Mouse (Mus musculus): ENCODE data around the gene Zfhx3. TPM values are rescaled to one million over a fixed set of nuclear protein-coding genes. Genes with fewer than 3 reads are reported as not detected.

Gene Zfhx3
- polyA plus RNA-seq, 1 experiment = 17.1 TPM

GRCm38 (mm10) chr8:108868259-108869090 lies 926.0 kb downstream of the Zfhx3 start:
- no peak overlapping the region for H3K4me3 ChIP-seq (ENCODE audit: insufficient read depth, low read length)
- no peak for TF ChIP-seq POLR2A (IDR thresholded peaks at IDR 0.05; ENCODE audit: borderline replicate concordance, low read depth, low read length)
- no peak for TF ChIP-seq CTCF (IDR thresholded peaks at IDR 0.05; ENCODE audit: low read depth, low read length)
- H3K4me1 ChIP-seq (ENCODE audit: control insufficient read depth, insufficient read depth, low read length) = 0 out of 2 replicates have a peak, but pooled peaks cover 3% of the 10 kb centered on the region
- H3K27ac ChIP-seq (ENCODE audit: insufficient read depth, low read depth, low read length) = no peak overlapping the region

- TF ChIP-seq POLR2A (IDR thresholded peaks at IDR 0.05; ENCODE audit: borderline replicate concordance, low read depth, low read length) = no peak
- no peak for TF ChIP-seq CTCF (IDR thresholded peaks at IDR 0.05; ENCODE audit: low read depth, low read length)
- Histone ChIP-seq H3K27ac (ENCODE audit: insufficient read depth, low read depth, low read length) (no peak overlapping the region), H3K4me1 (ENCODE audit: control insufficient read depth, insufficient read depth, low read length) (0 out of 2 replicates have a peak, but pooled peaks cover 3% of the 10 kb centered on the region), H3K4me3 (ENCODE audit: insufficient read depth, low read length) (no peak overlapping the region)
These were observed 927.0 kb downstream of the Zfhx3 start for GRCm38 (mm10) chr8:108869420-108869819.

- H3K27ac ChIP-seq (ENCODE audit: insufficient read depth, low read depth, low read length) = no peak overlapping the region
These were observed 927.5 kb downstream of the Zfhx3 start for GRCm38 (mm10) chr8:108869935-108870334.

GRCm38 (mm10) chr8:108870371-108870770 lies 927.9 kb downstream of the Zfhx3 start:
- Histone ChIP-seq H3K4me1 (ENCODE audit: control insufficient read depth, insufficient read depth, low read length) (0 out of 2 replicates have a peak, but pooled peaks cover 3% of the 10 kb centered on the region), H3K4me3 (ENCODE audit: insufficient read depth, low read length) (no peak overlapping the region), H3K27ac (ENCODE audit: insufficient read depth, low read depth, low read length) (no peak overlapping the region)
- TF ChIP-seq POLR2A (IDR thresholded peaks at IDR 0.05; ENCODE audit: borderline replicate concordance, low read depth, low read length) (no peak), CTCF (IDR thresholded peaks at IDR 0.05; ENCODE audit: low read depth, low read length) (no peak)

More at GRCm38 (mm10) chr8:108869935-108870334, 927.5 kb downstream of the Zfhx3 start:
- 0 out of 2 replicates have a peak, but pooled peaks cover 3% of the 10 kb centered on the region for H3K4me1 ChIP-seq (ENCODE audit: control insufficient read depth, insufficient read depth, low read length)
- H3K4me3 ChIP-seq (ENCODE audit: insufficient read depth, low read length) = no peak overlapping the region
- TF ChIP-seq POLR2A (IDR thresholded peaks at IDR 0.05; ENCODE audit: borderline replicate concordance, low read depth, low read length) (no peak), CTCF (IDR thresholded peaks at IDR 0.05; ENCODE audit: low read depth, low read length) (no peak)

- H3K4me1 ChIP-seq (ENCODE audit: control insufficient read depth, insufficient read depth, low read length) = no peaks in the 10 kb centered on the region
- TF ChIP-seq POLR2A (IDR thresholded peaks at IDR 0.05; ENCODE audit: borderline replicate concordance, low read depth, low read length) (no peak), CTCF (IDR thresholded peaks at IDR 0.05; ENCODE audit: low read depth, low read length) (no peak)
- H3K4me3 ChIP-seq (ENCODE audit: insufficient read depth, low read length) = no peak overlapping the region
- no peak overlapping the region for H3K27ac ChIP-seq (ENCODE audit: insufficient read depth, low read depth, low read length)
These were observed 933.3 kb downstream of the Zfhx3 start for GRCm38 (mm10) chr8:108875722-108876121.

GRCm38 (mm10) chr8:108880101-108880500 lies 937.7 kb downstream of the Zfhx3 start:
- Histone ChIP-seq H3K27ac (ENCODE audit: insufficient read depth, low read depth, low read length) (no peak overlapping the region), H3K4me3 (ENCODE audit: insufficient read depth, low read length) (no peak overlapping the region), H3K4me1 (ENCODE audit: control insufficient read depth, insufficient read depth, low read length) (peaks cover 12% of the 10 kb centered on the region; the same call in 1 of the 2 replicates)
- TF ChIP-seq CTCF (IDR thresholded peaks at IDR 0.05; ENCODE audit: low read depth, low read length) = no peak
- no peak for TF ChIP-seq POLR2A (IDR thresholded peaks at IDR 0.05; ENCODE audit: borderline replicate concordance, low read depth, low read length)

- Histone ChIP-seq H3K4me3 (ENCODE audit: insufficient read depth, low read length) (no peak overlapping the region), H3K4me1 (ENCODE audit: control insufficient read depth, insufficient read depth, low read length) (peaks cover 12% of the 10 kb centered on the region; the same call in 1 of the 2 replicates), H3K27ac (ENCODE audit: insufficient read depth, low read depth, low read length) (no peak overlapping the region)
- TF ChIP-seq POLR2A (IDR thresholded peaks at IDR 0.05; ENCODE audit: borderline replicate concordance, low read depth, low read length) (no peak), CTCF (IDR thresholded peaks at IDR 0.05; ENCODE audit: low read depth, low read length) (no peak)
These were observed 938.9 kb downstream of the Zfhx3 start for GRCm38 (mm10) chr8:108881336-108881735.

GRCm38 (mm10) chr8:108882073-108882472 lies 939.6 kb downstream of the Zfhx3 start:
- H3K4me3 ChIP-seq (ENCODE audit: insufficient read depth, low read length) = no peak overlapping the region
- no peak overlapping the region for H3K27ac ChIP-seq (ENCODE audit: insufficient read depth, low read depth, low read length)
- TF ChIP-seq CTCF (IDR thresholded peaks at IDR 0.05; ENCODE audit: low read depth, low read length) (no peak), POLR2A (IDR thresholded peaks at IDR 0.05; ENCODE audit: borderline replicate concordance, low read depth, low read length) (no peak)
- H3K4me1 ChIP-seq (ENCODE audit: control insufficient read depth, insufficient read depth, low read length) = peaks cover 15% of the 10 kb centered on the region; the same call in 1 of the 2 replicates

- Histone ChIP-seq H3K4me3 (ENCODE audit: insufficient read depth, low read length) (no peak overlapping the region), H3K27ac (ENCODE audit: insufficient read depth, low read depth, low read length) (no peak overlapping the region), H3K4me1 (ENCODE audit: control insufficient read depth, insufficient read depth, low read length) (peaks cover 15% of the 10 kb centered on the region; the same call in 1 of the 2 replicates)
- TF ChIP-seq POLR2A (IDR thresholded peaks at IDR 0.05; ENCODE audit: borderline replicate concordance, low read depth, low read length) (no peak), CTCF (IDR thresholded peaks at IDR 0.05; ENCODE audit: low read depth, low read length) (no peak)
These were observed 940.9 kb downstream of the Zfhx3 start for GRCm38 (mm10) chr8:108883381-108883780.

GRCm38 (mm10) chr8:108884947-108885346 lies 942.5 kb downstream of the Zfhx3 start:
- Histone ChIP-seq H3K4me3 (ENCODE audit: insufficient read depth, low read length) (no peak overlapping the region), H3K27ac (ENCODE audit: insufficient read depth, low read depth, low read length) (no peak overlapping the region), H3K4me1 (ENCODE audit: control insufficient read depth, insufficient read depth, low read length) (peaks cover 15% of the 10 kb centered on the region; the same call in 1 of the 2 replicates)
- TF ChIP-seq POLR2A (IDR thresholded peaks at IDR 0.05; ENCODE audit: borderline replicate concordance, low read depth, low read length) (no peak), CTCF (IDR thresholded peaks at IDR 0.05; ENCODE audit: low read depth, low read length) (no peak)
